Mouse (Mus musculus): ENCODE data around the gene Ubxn10. TPM values are rescaled to one million over a fixed set of nuclear protein-coding genes. Genes with fewer than 3 reads are reported as not detected.

Ubxn10 gene
- polyA plus RNA-seq (2011; ENCODE audit: insufficient read depth, insufficient read length, low read depth, missing spikeins): 1.0 and 1.3 TPM in 2 replicates

DNA sequence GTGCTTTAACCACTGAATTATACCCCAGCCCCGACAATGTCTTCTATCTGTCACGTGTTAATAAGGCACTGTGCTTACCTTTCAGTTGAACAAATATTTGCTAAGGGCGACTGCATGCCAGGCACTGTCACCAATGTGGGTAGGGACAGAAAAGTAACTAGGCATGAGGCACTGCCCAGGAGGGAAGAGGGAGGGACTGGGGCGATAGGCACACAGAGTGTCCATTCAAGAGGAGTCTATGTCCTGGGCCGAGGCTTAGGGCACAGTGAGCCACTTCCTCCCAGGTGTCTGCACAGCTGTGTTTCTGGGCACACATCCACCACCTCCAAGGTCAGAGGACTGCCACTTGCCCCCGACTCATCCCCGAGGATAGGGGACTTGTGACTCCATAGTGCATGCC lies at the start of gene Ubxn10:
Ubxn10 (minus strand) TSS at position 137 of the 400 bp plus-strand sequence.
- Histone ChIP-seq H3K9me3 (replicated peaks; ENCODE audit: control insufficient read depth, insufficient read depth, low read length, poor library complexity, severe bottlenecking) (no peaks in the 10 kb centered on the region), H3K27me3 (ENCODE audit: control insufficient read depth, insufficient read depth, low read length, poor library complexity, severe bottlenecking) (no peaks in the 10 kb centered on the region), H3K36me3 (ENCODE audit: control insufficient read depth, insufficient read depth, low read length, poor library complexity, severe bottlenecking) (no peaks in the 10 kb centered on the region), H3K4me3 (ENCODE audit: low read depth, low read length) (no peak within 1 kb of the TSS), H3K27ac (ENCODE audit: insufficient read depth, low read length) (no peak within 1 kb of the TSS), H3K9ac (ENCODE audit: low read depth, poor library complexity, severe bottlenecking) (no peak within 1 kb of the TSS), H3K4me1 (ENCODE audit: control insufficient read depth, insufficient read depth, low read length) (no peaks in the 10 kb centered on the region)
- TF ChIP-seq POLR2A (IDR thresholded peaks at IDR 0.05; ENCODE audit: insufficient read depth, low read length): no peak
- TF ChIP-seq CTCF (IDR thresholded peaks at IDR 0.05; ENCODE audit: low read depth, low read length): no peak
- TF ChIP-seq EP300 (IDR thresholded peaks at IDR 0.05; ENCODE audit: insufficient read depth, low read depth, low read length): no peak

DNA sequence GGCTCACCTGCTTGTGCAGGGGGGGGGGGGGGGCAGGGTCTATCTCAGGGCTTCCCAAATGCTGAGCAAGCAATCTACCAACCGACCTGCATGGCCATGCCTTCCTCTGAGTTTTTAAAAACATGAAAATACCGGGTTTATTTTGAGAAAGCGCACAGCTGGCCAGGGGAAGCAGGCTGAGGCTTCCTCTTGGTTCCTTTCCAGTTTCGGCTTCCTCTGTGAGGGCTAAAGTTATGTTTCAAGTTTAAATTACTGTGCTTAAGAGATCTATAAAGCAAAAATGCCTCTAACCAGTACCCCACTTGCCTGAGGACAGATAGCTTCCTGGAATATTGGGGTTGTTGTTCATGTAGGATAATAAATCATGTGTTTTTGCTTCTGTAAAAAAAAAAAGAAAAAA lies 49.2 kb upstream of the Ubxn10 start:
- Histone ChIP-seq H3K4me3 (ENCODE audit: low read depth, low read length) (no peak overlapping the region), H3K36me3 (ENCODE audit: control insufficient read depth, insufficient read depth, low read length, poor library complexity, severe bottlenecking) (no peaks in the 10 kb centered on the region), H3K4me1 (ENCODE audit: control insufficient read depth, insufficient read depth, low read length) (peaks cover under 1% of the 10 kb centered on the region), H3K9me3 (replicated peaks; ENCODE audit: control insufficient read depth, insufficient read depth, low read length, poor library complexity, severe bottlenecking) (no peaks in the 10 kb centered on the region), H3K9ac (ENCODE audit: low read depth, poor library complexity, severe bottlenecking) (no peak overlapping the region), H3K27me3 (ENCODE audit: control insufficient read depth, insufficient read depth, low read length, poor library complexity, severe bottlenecking) (no peaks in the 10 kb centered on the region), H3K27ac (ENCODE audit: insufficient read depth, low read length) (no peak overlapping the region)
- TF ChIP-seq CTCF (IDR thresholded peaks at IDR 0.05; ENCODE audit: low read depth, low read length) (no peak), EP300 (IDR thresholded peaks at IDR 0.05; ENCODE audit: insufficient read depth, low read depth, low read length) (no peak)

DNA sequence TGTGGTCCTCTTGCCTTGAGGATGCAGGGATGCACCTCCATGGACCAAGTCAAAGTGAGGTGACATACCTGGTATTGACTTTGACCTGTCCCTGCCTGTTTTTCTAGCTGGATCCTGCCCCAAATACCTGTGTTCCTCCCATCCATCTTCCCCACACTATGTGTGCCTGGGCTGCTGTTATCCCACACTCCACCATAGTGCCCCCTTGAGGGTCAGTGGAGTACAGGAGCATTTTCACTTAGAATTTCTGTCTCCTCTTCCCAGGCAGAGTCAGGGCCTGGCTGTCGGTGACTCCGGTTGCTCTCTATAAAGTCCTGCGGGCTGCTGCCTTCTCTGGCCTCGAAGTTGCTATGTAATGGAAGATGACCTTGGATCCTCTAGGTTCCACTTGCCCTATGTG lies 48.8 kb upstream of the Ubxn10 start:
- Histone ChIP-seq H3K4me3 (ENCODE audit: low read depth, low read length) (no peak overlapping the region), H3K27ac (ENCODE audit: insufficient read depth, low read length) (no peak overlapping the region), H3K9me3 (replicated peaks; ENCODE audit: control insufficient read depth, insufficient read depth, low read length, poor library complexity, severe bottlenecking) (no peaks in the 10 kb centered on the region), H3K4me1 (ENCODE audit: control insufficient read depth, insufficient read depth, low read length) (no peaks in the 10 kb centered on the region), H3K36me3 (ENCODE audit: control insufficient read depth, insufficient read depth, low read length, poor library complexity, severe bottlenecking) (no peaks in the 10 kb centered on the region), H3K9ac (ENCODE audit: low read depth, poor library complexity, severe bottlenecking) (no peak overlapping the region), H3K27me3 (ENCODE audit: control insufficient read depth, insufficient read depth, low read length, poor library complexity, severe bottlenecking) (no peaks in the 10 kb centered on the region)
- TF ChIP-seq EP300 (IDR thresholded peaks at IDR 0.05; ENCODE audit: insufficient read depth, low read depth, low read length) (no peak), CTCF (IDR thresholded peaks at IDR 0.05; ENCODE audit: low read depth, low read length) (peak; percentile 52), POLR2A (IDR thresholded peaks at IDR 0.05; ENCODE audit: insufficient read depth, low read length) (no peak)

DNA sequence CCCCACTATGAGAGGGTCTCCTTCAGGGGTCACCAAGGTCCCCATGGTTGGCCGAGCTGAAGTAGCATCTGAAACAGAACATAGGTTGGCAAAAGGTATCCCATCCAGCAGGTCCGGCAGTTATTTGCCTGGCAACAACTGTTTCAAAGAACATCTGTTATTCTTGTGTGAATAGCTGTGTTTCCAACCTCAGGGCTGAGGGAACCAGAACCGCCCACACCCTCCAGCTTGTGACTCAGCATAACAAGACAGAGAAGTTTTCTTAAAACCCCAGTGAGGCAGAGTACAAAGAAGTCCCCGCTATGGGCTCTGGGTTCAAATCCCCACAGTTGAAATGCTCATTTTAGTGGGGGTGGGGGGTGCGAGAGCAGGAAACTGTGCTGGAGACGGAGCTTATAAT lies 45.1 kb upstream of the Ubxn10 start:
- H3K36me3 ChIP-seq (ENCODE audit: control insufficient read depth, insufficient read depth, low read length, poor library complexity, severe bottlenecking): no peaks in the 10 kb centered on the region
- no peaks in the 10 kb centered on the region for H3K9me3 ChIP-seq (replicated peaks; ENCODE audit: control insufficient read depth, insufficient read depth, low read length, poor library complexity, severe bottlenecking)
- H3K27me3 ChIP-seq (ENCODE audit: control insufficient read depth, insufficient read depth, low read length, poor library complexity, severe bottlenecking): no peaks in the 10 kb centered on the region
- H3K27ac ChIP-seq (ENCODE audit: insufficient read depth, low read length): no peak overlapping the region
- no peak overlapping the region for H3K9ac ChIP-seq (ENCODE audit: low read depth, poor library complexity, severe bottlenecking)
- TF ChIP-seq CTCF (IDR thresholded peaks at IDR 0.05; ENCODE audit: low read depth, low read length): no peak
- no peak for TF ChIP-seq EP300 (IDR thresholded peaks at IDR 0.05; ENCODE audit: insufficient read depth, low read depth, low read length)
- no peak for TF ChIP-seq POLR2A (IDR thresholded peaks at IDR 0.05; ENCODE audit: insufficient read depth, low read length)
- H3K4me1 ChIP-seq (ENCODE audit: control insufficient read depth, insufficient read depth, low read length): peaks cover 2% of the 10 kb centered on the region
- no peak overlapping the region for H3K4me3 ChIP-seq (ENCODE audit: low read depth, low read length)

DNA sequence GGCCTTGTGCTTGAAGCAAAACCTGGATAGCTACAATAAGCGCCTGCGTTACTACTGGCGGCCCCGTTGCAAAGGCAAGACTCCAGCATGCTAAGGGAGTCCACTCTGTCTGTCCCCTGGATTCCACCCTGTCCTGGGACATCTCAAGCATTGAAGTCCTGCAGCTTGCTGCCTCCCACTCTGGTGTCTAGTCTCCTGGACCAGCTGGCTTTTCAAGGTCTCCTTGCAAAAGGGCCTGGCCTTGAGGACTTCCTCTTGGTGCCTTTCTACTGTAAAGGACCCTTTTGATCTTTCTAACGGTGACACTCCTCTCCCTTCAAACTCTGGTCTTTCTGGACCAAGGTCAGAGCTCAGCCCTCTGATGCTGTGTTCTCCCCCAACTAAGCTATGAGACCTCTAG lies 43.3 kb upstream of the Ubxn10 start:
- Histone ChIP-seq H3K36me3 (ENCODE audit: control insufficient read depth, insufficient read depth, low read length, poor library complexity, severe bottlenecking) (no peaks in the 10 kb centered on the region), H3K4me1 (ENCODE audit: control insufficient read depth, insufficient read depth, low read length) (peaks cover 2% of the 10 kb centered on the region), H3K4me3 (ENCODE audit: low read depth, low read length) (no peak overlapping the region), H3K27me3 (ENCODE audit: control insufficient read depth, insufficient read depth, low read length, poor library complexity, severe bottlenecking) (no peaks in the 10 kb centered on the region), H3K9me3 (replicated peaks; ENCODE audit: control insufficient read depth, insufficient read depth, low read length, poor library complexity, severe bottlenecking) (no peaks in the 10 kb centered on the region), H3K9ac (ENCODE audit: low read depth, poor library complexity, severe bottlenecking) (no peak overlapping the region), H3K27ac (ENCODE audit: insufficient read depth, low read length) (no peak overlapping the region)
- TF ChIP-seq POLR2A (IDR thresholded peaks at IDR 0.05; ENCODE audit: insufficient read depth, low read length): no peak

DNA sequence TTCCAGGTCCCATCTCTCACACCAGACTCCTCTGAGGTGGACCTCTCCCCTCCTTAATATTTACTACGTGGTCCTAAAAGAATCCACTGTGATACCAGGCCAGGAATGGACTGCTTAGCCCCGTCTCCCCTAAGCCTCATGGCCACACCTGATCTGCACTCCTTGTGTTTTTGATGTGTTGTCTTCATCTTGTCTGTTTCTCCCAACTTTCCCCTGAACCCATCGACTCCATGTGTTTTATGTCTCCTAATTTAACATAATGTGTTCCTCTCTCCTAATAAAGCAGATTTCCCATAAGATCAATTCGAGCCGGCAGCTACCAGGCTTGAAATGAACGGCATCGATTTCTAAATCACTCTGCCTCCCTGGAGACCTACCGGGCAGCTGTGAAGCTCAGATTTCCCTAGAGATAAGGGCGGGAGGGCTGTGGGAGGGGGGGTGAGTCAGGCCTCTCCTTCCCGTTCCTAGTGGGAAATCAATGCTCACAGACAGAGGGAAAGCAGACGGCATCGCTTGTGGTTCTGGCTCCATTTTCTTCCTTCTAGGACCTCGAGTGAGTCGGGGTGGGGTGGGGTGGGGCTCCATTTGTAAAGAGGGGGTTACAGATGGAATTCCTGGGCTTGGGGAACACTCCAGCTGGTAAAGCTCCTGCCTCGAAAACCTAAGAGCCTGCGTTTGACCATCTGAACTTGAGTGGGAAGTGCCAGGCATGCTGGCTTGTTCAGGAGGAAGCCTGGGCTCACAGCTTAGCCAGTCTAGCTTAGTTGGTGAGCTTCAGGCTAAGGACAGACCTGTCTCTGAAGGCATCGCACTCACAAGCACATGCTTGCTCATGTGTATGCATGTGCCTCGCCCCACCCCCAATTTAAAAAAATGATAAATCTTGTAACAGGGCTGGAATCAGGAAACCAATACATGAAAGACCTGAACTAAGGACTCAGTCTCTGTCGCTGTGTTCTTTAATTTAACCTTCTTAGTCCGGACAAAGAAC lies 40.7 kb upstream of the Ubxn10 start:
- Histone ChIP-seq H3K4me1 (ENCODE audit: control insufficient read depth, insufficient read depth, low read length) (peaks cover 2% of the 10 kb centered on the region), H3K9ac (ENCODE audit: low read depth, poor library complexity, severe bottlenecking) (no peak overlapping the region), H3K27ac (ENCODE audit: insufficient read depth, low read length) (no peak overlapping the region), H3K4me3 (ENCODE audit: low read depth, low read length) (no peak overlapping the region), H3K36me3 (ENCODE audit: control insufficient read depth, insufficient read depth, low read length, poor library complexity, severe bottlenecking) (no peaks in the 10 kb centered on the region), H3K9me3 (replicated peaks; ENCODE audit: control insufficient read depth, insufficient read depth, low read length, poor library complexity, severe bottlenecking) (no peaks in the 10 kb centered on the region), H3K27me3 (ENCODE audit: control insufficient read depth, insufficient read depth, low read length, poor library complexity, severe bottlenecking) (no peaks in the 10 kb centered on the region)
- TF ChIP-seq CTCF (IDR thresholded peaks at IDR 0.05; ENCODE audit: low read depth, low read length): no peak
- no peak for TF ChIP-seq POLR2A (IDR thresholded peaks at IDR 0.05; ENCODE audit: insufficient read depth, low read length)
- no peak for TF ChIP-seq EP300 (IDR thresholded peaks at IDR 0.05; ENCODE audit: insufficient read depth, low read depth, low read length)

Measured in ES-Bruce4 (cell line).